Mouse (Mus musculus) cerebellum, adult 11 months (tissue): ENCODE measurements around the gene Dand5.
A peak's percentile ranks its signal among the peaks of the same experiment; 100 is the strongest.

Source experiments
- DNase-seq: peaks from one replicate; pipeline ENCODE4 v3.0.0; 2022

Dand5 gene

DNA sequence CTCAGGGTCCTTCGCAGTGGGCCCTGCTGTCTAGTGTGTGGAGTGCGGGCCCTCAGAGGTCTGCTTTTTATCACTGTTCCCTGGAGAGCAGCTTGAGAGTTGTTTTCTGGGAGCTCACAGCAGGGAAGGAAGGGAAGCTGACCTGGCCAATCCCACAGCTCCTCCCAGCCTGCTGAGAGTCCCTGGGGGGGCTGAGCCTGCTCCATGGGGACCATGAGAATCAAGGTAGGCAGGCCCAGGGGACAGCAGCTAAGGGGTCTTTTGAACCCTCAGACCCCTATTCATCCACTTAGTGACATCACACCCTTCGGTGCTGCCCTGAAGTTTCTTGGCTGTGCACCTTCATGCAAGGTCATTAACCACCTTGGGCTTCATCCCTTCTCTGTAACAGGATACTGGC, at the start of gene Dand5:
Gene Dand5 (minus strand): TSS at position 101 of the 400 bp plus-strand sequence.
- no peak for DNase-seq

DNA sequence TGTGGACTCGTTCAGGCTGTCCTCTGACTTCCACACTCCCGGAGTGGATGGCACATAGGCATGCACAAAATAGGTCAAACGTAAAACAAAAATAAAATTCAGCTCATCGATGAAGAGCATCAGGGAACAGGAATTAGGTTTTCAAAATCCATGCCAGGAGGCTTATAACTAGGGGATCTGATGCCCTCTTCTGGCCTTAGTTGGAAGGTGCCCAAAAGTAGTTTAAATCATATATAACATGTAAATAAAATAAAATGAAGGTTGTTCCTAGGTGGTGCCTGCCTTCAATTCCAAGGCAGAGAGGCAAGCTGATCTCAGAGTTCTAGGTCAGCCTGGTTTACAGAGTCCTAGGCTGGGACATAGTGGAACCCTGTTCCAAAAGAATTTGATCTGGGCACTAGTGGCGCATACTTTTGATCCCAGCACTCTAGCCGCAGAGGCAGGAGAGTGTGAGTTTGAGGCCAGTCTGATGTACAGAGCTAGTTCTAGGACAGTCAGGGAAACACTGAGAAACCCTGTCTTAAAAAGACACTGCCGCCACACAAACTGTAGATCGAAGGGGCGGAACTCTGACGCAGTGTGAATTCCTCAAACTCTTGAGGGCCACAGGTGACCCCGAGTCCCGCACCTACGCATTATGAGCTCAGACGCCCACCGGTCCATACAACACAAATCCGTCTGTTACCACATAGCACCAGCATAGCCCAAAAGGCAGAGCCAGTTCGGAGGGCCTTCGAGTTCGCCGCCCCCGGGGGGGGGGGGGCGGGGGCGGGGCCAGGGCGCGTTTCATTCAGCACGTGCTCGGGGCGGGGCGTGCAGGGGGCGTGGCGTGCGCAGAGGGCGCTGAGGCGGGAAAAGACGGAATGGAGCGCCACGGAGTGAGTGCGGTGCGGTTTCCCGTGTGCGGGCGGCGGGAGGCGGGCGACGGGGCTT, 49.0 kb upstream of the Dand5 start, which contains the start of gene Syce2:
Gene Syce2 (plus strand): TSS at position 736 of the 933 bp plus-strand sequence.
- DNase-seq: peak; percentile 67

DNA sequence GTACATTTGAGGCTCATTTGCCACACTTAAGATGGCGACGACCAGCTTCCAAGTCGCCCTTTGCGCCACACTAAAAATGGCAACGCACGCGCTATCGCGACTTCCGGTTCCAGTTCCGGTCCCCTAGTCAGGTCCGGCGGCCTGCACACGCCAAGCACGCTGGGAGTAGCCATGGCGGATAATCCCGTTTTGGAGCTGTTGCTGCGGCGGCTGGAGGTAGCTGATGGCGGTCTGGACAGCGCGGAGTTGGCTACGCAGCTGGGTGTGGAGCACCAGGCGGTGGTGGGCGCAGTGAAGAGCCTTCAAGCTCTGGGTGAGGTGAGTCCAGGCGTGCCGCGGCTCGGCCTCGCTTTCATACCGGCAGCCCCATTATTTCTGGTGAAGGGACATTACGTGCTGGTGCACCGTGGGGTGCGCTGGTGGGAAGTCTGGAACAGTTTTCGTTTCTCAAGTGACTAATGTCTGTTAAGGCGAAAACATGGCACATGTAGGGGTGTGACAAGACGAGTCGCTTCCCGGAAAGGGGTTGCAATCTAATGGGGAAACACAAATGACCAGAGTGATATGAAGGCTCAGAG, 34.3 kb upstream of the Dand5 start, which contains the start of gene Farsa:
Gene Farsa (plus strand): TSS at position 126 of the 578 bp plus-strand sequence.
- DNase-seq: peak; percentile 90

DNA sequence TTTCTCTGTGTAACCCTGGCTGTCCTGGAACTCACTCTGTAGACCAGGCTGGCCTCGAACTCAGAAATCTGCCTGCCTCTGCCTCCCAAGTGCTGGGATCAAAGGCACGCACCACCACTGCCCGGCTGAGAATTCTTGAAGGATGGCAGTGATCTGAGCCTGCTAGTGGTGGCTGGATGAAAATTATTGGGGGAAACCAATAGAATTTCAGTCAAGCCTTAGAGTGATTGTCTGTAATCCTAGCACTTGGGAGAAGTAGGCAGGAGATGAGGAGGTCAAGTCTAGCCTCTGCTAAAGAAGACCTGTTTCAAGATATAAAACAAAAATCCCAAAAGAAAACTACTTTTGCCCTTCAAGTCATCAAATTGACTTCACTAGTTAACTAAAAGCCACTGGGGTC, 33.8 kb upstream of the Dand5 start:
- no peak for DNase-seq

DNA sequence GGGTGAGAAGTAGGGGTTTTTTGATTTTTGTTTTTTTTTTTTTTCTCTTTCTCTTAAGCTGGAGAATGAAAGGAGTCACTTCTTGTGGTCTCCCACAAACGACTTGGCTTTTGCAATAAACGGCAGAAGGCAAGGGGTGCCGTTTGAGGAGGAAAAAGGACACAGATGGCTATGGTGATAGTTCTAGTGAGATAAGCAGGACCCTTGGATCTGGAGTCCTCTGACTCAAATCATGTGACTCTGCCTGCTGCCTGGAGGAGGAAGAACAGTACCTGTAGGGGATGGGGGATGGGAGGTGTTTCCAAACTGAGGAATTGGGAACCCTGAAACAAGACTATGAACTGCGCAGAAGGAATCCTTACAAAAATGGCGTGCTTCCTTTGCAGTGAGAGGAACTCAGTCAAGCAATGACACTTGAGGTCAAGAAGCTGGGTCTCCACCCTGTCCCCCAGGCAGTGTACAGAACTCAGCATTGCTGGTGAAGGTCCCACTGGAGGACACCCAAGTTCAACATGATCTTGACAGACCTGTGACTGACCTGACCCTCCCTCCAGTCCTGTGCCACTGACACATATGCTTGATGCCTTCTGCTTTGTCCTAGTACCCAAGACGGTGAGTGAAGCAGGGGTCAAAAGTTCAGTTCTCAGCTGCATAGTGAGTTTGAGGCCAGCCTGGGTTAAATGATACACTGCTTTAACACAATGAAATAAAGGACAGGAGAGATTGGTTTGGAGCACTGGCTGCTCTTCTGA, 25.2 kb upstream of the Dand5 start:
- no peak for DNase-seq

DNA sequence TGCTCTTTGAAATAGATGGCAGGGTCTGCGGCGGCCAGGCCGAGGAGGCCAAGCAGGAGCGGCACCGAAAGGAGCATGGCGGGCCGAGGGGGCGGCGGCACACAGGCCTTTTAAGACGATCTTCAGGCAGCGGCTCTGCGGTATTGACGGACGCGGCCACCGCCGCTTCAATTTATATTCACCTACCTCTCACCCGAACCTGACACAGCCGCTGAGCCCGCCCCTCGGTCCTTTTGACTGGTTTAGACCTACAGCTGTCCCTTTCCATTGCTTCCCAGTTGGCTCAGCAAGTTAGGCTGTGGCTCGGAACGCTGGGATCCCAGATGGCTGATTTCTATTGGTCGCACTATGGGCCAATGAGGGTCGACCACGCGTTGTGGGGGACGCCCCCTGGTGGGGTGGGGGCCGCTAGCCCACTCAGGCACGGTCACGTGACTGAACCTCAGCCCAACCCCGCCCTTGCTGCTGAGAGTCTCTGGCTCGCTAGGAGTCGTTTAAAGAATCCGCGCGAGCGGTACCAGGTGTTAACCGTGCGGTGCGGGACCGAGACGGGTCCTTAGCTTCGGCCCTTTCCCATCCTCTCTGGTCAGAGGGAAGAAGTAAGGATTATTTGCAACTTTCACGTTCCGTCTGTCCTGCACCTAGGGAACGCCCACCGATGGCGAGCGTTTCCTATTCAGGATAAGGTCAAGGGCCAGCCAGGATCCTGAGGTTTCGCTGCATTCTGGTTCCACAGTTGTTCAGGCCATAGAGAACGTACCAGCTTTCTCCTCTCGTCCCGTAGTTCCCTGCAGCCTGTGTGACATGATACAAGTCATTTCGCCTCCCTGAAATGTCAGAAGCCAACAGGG, 24.3 kb upstream of the Dand5 start, which contains the start of gene Calr:
Gene Calr (minus strand): TSS at position 213 of the 851 bp plus-strand sequence.
- peak; percentile 99 for DNase-seq

DNA sequence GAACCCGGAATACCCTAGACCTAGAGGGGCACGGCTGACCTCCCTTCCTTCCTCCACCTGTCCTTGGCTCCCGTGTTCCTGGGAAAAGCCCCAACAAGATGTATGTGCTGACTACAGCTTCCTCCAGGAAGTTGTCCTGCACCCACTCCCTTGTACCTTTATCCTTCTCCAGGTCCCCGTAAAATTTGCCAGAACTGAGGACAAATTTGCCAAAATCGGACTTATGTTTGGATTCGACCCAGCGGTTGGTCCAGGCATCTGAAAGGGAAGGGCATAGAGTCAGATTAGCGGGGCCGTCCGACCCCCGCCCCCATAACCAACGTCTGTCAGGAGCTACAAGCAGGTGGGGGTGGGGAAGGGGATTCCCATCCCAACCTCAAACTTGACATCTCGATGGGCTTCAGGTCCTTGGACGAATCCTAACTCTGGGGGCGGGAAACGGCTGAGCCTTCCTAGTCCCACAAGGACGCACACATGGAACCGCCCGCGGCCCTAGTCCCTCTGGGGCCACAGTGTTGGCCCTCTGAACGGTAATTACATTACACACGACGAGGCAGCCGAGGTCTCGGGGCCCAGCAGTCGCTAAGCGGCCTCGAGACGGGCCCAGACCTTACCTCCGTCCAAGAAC, 23.6 kb upstream of the Dand5 start:
- DNase-seq: peak; percentile 45

DNA sequence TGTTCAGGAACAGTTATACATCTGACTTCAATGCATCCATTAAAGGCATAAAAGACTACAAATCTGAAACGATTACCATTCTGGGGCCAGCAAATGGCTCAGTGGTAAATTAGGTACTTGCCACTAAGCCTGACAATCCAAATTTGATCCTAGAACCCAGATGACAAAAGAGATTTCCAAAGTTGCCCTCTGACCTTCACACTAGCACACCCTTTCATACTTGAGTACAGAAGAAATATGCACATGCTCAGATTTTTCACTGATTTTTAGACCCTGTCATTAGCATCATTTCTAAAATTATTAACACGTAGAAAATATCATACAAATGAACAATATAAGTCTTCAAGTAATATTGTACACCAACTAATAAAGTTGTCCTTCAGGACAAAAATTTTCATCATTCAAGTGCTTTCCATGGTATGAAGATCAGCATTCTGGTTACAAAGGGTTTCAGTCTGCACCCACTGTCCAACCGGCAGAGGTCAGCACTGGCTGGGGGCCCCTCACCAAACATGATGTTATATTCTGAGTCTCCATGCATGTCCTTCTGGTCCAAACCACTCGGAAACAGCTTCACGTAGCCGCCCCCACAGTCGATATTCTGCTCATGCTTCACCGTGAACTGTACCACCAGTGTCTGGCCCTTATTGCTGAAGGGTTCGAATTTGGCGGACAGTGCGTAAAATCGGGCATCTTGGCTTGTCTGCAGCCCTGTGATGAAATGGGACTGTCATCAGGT, 22.9 kb upstream of the Dand5 start:
- DNase-seq: no peak

DNA sequence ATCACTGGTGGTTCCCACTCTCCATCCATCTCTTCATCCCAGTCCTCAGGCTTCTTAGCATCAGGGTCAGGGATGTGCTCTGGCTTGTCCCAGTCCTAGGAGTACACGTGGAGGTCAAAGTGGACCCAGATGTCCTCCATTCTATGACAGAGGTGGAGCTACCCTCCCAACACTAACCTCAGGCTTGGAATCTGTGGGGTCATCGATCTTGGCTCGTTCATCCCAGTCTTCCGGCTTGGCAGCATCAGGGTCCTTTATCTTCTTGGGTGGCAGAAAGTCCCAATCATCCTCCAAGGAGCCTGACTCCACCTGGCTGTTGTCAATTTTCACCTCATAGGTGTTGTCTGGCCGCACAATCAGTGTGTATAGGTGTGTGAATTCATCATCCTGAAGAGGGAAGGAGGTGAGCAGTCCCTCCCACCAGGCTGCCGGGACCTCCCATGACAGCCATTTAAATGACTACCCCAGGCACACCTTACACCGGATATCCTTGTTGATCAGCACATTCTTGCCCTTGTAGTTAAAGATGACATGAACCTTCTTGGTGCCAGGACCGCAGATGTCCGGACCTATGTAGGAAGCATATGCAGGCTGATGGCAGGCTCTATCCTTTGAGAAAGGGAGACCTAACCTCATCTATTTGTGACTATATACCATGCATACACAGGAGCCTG, 21.9 kb upstream of the Dand5 start:
- no peak for DNase-seq

DNA sequence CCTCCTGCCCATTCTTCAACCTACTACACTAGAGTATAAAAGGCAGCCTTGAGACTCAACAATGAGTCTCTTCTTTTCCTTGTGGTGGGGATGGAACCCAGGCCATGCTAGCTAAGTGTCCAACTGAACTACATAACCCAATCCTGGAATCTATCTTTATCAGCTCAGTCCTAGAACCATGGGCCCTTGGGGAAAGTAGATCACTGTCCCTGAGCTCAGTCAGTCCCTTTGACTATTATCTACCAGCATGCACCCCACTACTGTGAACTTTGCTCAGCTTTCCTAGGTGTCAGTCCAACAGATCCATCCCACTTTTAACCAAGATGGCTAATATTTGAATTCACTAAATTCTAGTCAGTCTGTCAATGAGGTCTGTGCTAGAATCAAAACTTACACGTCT, 18.9 kb upstream of the Dand5 start:
- DNase-seq: no peak

DNA sequence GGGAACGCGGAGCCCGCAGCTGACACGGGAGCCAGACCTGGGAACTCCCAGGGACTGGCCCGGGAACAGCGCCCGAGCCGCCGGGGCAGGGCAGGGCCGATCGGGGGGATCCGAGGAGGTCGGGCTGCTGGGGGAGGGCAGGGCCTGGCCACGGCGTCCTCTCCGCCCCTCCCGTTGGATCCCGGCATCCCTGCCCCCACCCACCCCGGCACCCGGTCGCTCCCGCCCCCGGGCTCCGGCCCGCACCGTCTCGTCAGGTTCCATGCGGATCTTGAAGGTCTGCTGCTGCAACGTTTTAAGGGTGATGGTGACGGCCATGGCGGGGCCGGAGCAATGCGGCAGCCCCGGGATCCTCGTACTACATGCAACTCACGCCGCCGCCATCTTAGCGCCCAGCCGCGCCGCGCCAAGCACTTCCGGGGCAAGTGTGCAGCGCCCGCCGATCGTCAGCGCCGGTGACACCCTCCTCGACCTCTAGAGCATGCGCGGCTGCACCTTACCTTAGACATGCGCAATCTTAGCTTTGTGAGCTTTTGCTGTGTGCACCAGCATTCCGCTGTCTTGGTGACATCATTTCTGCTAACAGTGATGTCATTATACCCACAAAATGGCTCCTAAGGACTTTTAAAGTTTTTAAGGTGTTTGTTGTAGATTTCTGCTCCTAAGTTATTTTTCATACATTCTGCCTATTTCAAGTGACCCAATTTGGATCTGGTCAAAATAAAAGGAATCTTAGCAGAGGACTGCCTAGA, 17.8 kb upstream of the Dand5 start, which contains the start of gene Rad23a:
Gene Rad23a (minus strand): TSS at position 418 of the 752 bp plus-strand sequence.
- peak; percentile 88 for DNase-seq

DNA sequence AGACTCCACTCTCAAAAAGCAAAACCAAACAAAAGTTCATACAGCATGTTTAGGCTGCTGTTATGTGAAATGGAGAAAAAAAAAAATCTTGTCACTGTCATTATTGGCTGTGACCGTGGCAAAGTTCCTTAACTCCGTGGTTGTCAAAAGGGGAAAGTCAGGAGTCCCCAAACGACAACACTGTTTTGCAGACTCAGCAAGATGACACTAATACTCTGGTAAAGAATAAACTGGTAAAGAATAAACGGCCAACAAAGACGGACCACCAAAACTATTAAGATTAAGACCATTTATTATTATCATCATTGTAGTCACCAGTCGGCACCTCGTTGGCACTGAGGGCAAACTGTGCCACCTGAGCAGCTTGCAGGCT, 17.2 kb upstream of the Dand5 start:
- no peak for DNase-seq

DNA sequence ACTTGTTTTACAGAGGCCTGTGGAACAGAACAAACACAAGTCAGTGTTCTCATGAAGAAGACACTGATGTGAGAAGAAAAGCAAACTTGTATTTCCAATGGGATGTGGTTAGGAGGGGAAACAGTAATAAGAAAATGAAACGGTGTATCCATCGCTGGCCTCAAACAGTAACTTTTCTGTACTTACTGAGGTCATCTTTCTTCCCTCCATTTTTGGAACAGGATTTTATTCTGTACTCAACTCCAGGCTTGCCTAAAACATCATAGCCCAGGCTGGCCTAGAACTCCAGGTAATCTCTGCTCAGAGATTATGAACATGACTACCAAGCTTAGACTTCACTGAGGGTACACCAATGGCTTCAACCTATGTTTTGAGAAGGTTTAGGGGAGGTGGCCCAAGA, 16.8 kb upstream of the Dand5 start:
- no peak for DNase-seq

DNA sequence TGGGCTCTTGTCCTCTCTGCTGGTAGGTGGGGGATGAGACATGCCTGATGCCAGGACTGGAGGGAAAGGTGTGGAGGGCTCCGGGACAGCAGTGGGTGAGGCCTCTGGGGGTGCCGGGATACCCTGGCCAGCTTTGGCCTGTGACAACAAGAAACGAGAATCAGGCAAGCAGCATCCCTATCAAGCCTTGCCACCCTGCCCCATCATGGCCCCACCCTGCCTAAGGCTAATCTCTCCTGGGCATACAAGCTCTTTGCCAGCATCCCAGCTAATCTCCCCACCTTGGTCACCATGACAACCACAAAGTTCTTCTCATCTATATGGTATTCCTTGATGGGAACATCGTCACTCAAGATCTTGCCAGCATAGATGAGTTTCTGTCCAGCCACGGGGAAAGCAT, 15.9 kb upstream of the Dand5 start:
- no peak for DNase-seq

DNA sequence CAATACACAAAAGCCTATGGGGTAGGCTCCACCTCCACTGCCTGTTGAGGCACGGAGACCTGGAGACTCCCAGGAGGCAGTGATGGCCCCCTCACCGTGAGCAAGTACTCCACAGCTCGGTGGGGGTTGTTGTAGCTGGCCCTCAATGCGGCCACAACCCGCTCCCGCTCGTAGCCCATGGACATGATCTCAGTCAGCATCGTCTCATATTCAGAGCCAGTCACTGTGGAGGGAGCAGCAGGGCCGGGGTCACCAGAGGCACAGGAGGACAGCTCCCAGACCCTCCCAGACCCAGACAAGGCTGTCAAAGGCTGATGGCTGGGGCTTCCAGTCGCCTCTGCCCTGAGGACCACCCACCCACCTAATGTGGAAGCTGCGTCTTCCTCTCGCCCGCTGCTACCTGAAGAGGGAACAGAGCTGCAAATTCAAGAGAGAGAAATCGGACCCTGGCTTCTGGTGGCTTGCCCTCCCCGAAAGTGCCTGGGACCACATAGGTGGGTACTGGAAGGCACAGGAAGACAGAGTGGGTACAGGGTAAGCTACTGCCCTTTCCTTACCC, 15.4 kb upstream of the Dand5 start:
- DNase-seq: no peak

DNA sequence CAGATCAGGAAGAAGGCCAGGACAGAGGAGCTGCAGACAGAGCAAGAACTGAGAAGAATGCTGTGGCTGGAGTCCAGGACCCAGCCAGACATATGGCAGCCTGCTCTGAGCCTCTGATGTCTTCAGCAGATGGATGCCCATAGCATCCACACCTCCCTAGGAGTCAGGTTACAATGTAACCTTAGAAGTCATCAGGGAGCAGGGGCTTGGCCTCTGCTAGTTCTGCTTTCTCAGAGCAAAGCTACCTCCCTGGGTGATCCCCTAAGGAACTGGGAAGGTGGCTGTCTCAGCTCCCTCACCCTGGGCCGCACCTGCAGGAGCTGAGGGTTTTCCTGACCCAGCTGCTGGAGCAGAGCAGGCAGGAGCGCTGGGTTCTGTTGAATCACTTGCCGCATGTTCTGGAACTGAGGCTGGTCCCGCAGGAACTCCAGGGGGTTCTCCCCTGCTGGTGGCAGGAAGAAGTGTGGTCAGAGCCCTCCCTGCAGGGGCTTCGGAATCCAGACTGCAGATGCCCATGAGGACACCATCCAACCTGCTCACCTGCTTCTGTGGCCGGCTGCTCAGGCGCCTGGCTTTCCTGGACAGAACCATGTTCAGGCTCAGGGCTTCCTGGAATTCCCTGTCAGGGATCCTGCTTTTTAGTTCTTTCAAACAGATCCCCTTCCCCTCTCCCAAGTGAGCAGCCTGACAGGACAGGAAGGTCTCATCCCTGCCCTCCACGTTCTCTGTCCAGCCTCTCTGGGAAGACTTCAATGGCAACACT, 14.7 kb upstream of the Dand5 start:
- no peak for DNase-seq

DNA sequence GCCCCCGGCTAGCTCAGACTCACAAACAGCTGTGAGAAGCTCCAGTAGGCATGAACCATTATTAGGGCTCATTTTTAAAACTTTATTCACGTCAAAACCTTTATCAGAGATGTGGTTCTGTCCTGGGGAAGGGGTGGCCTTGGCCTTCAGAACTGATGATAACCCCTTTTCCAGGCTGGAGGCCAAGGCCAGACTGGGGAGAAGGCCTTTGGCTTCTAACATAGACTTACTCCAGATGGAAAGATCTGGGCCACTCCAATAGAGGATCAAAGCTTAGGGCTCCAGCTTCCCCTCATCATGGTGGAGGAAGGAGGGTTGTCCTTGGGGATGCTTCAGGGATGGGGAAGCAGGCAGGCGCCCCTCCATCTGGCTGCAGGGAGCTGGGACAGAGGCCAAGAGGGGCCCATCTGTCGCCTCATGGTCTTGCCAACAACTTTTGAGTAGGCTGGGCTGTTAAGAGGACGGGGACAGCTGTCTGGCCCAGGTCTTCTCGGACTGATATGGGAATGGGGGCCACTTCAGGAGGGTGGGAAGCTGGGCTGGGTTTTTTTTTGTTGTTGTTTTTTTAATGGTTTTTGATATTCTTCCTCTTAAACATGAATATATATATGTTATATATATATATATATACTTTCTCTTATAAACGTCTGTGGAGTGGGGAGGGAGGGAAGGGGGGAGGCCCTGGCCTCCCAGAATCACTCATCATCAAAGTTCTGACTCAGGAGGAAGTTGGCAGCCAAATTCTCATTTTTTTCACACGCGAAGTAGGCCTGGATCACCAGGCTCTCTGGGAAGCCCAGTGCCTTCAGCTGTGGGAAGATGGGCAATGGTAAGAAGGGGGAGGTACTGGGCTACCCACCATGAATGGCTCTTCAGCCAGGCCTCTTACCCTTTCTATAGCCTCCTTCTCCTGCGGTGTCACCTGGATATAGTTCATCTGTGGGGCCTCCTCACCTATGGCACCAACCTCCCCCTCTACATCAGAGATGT, 12.5 kb upstream of the Dand5 start:
- peak; percentile 78 for DNase-seq
